Mouse (Mus musculus): ENCODE data around the gene Prkcq. TPM values are rescaled to one million over a fixed set of nuclear protein-coding genes. Genes with fewer than 3 reads are reported as not detected.

The Prkcq gene
- polyA plus RNA-seq, 1 experiment from 2014 or later, result 3.0 TPM

DNA sequence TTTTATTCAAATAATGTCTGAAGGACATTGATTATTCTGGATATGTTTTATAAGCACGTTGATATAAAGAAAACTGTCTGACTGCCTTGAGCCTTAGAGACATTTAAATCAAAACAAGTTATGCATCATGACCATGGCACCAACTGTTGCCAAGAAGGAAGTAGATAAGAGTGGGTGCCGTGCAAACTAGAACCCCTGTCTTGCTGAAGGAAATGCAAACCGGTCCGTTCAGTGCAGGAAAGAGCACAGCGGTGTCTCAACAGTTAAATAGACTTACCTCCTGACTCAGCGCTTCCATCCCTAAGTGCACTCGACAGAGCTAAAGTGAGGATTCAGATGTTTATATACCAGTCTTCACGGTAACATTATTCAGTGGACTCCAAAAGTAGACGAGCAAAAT, 36.4 kb downstream of the Prkcq start:
- Histone ChIP-seq H3K36me3 (no peaks in the 10 kb centered on the region), H3K27me3 (no peaks in the 10 kb centered on the region), H3K4me1 (no peaks in the 10 kb centered on the region), H3K27ac (no peak overlapping the region), H3K9me3 (replicated peaks) (no peaks in the 10 kb centered on the region), H3K9ac (no peak overlapping the region), H3K4me3 (no peak overlapping the region), H3K4me2 (replicated peaks) (no peak overlapping the region)
- 83% methylated on average over 9 of the region's 9 CpGs for WGBS
- no peak for ATAC-seq (ENCODE audit: low FRiP score)

DNA sequence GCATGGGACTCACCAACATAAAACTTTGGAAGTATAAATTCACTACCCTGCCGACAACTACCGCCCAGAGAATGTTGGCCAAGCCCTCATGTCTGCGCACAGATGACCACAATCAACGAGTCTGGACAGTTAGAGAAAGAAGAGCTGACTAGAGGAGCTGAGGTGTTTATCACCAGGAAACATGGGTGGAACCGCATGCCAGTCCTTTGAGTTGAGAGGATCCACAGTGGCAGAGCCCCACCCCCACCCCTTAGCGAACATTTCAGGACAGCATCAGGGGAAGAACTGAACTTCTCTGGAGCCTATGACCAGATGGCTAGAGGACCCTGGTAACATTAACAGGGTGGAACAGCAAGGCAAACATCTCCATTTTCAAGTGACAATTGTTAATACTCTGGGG, 37.4 kb downstream of the Prkcq start:
- H3K4me3 ChIP-seq, result no peak overlapping the region
- 85% methylated on average over 6 of the region's 6 CpGs for WGBS

GRCm38 (mm10) chr2:11210241-11210916, 38.5 kb downstream of the Prkcq start:
- 0 out of 2 replicates have a peak, but pooled peaks have one; percentile 29 for ATAC-seq (ENCODE audit: low FRiP score)

More for the DNA sequence above, 37.4 kb downstream of the Prkcq start:
- Histone ChIP-seq H3K27ac (no peak overlapping the region), H3K4me1 (no peaks in the 10 kb centered on the region), H3K27me3 (no peaks in the 10 kb centered on the region), H3K9me3 (replicated peaks) (no peaks in the 10 kb centered on the region), H3K36me3 (no peaks in the 10 kb centered on the region), H3K9ac (no peak overlapping the region), H3K4me2 (replicated peaks) (no peak overlapping the region)
- no peak for ATAC-seq (ENCODE audit: low FRiP score)

GRCm38 (mm10) chr2:11211961-11212562, 40.2 kb downstream of the Prkcq start:
- no peak overlapping the region for H3K27ac ChIP-seq
- no peaks in the 10 kb centered on the region for H3K27me3 ChIP-seq
- no peaks in the 10 kb centered on the region for H3K9me3 ChIP-seq (replicated peaks)
- no peak overlapping the region for H3K4me3 ChIP-seq
- H3K36me3 ChIP-seq, result no peaks in the 10 kb centered on the region
- no peak overlapping the region for H3K9ac ChIP-seq
- no peak overlapping the region for H3K4me2 ChIP-seq (replicated peaks)
- no peaks in the 10 kb centered on the region for H3K4me1 ChIP-seq
- WGBS, result 68% methylated on average over 7 of the region's 7 CpGs
- ATAC-seq (ENCODE audit: low FRiP score), result no peak

More at GRCm38 (mm10) chr2:11210241-11210916, 38.5 kb downstream of the Prkcq start:
- 73% methylated on average over 8 of the region's 8 CpGs for WGBS
- H3K9me3 ChIP-seq (replicated peaks), result no peaks in the 10 kb centered on the region
- no peak overlapping the region for H3K9ac ChIP-seq
- no peak overlapping the region for H3K27ac ChIP-seq
- H3K4me3 ChIP-seq, result no peak overlapping the region
- H3K4me1 ChIP-seq, result no peaks in the 10 kb centered on the region
- H3K4me2 ChIP-seq (replicated peaks), result no peak overlapping the region
- H3K27me3 ChIP-seq, result no peaks in the 10 kb centered on the region
- H3K36me3 ChIP-seq, result no peaks in the 10 kb centered on the region

DNA sequence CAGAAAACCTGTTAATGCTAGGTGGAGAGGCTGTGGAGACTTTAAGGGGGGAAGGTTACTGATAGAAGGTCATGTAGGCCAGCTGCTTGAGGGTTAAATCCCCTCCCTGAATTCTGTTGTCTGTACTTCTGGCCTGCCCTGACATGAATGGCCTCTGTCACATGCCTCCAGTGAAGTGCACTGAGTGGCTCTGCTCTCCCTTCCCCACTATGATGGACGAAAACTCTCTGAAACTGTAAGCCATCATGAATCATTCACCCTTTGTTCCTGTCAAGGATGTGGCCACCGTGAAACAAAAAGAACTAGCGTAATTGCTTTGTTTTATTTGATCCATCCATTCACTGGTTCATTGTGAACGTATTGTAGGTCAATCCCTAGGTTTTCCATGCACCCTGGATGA, 44.5 kb downstream of the Prkcq start:
- H3K9me3 ChIP-seq (replicated peaks), result no peaks in the 10 kb centered on the region
- H3K9ac ChIP-seq, result no peak overlapping the region
- WGBS, result 65% methylated on average over 4 of the region's 4 CpGs
- no peaks in the 10 kb centered on the region for H3K36me3 ChIP-seq
- H3K4me3 ChIP-seq, result no peak overlapping the region
- no peak for ATAC-seq (ENCODE audit: low FRiP score)
- no peak overlapping the region for H3K27ac ChIP-seq
- H3K4me1 ChIP-seq, result no peaks in the 10 kb centered on the region
- no peak overlapping the region for H3K4me2 ChIP-seq (replicated peaks)
- H3K27me3 ChIP-seq, result no peaks in the 10 kb centered on the region

- Histone ChIP-seq H3K36me3 (no peaks in the 10 kb centered on the region), H3K4me1 (no peaks in the 10 kb centered on the region), H3K27ac (no peak overlapping the region), H3K9me3 (replicated peaks) (no peaks in the 10 kb centered on the region), H3K27me3 (no peaks in the 10 kb centered on the region), H3K4me3 (no peak overlapping the region), H3K4me2 (replicated peaks) (no peak overlapping the region), H3K9ac (no peak overlapping the region)
- WGBS, result 80% methylated on average over 5 of the region's 5 CpGs
- ATAC-seq (ENCODE audit: low FRiP score), result no peak
These were observed 44.9 kb downstream of the Prkcq start for GRCm38 (mm10) chr2:11216847-11217246.

- 90% methylated on average over 5 of the region's 5 CpGs for WGBS
- H3K9ac ChIP-seq, result no peak overlapping the region
- no peaks in the 10 kb centered on the region for H3K4me1 ChIP-seq
- H3K36me3 ChIP-seq, result no peaks in the 10 kb centered on the region
- ATAC-seq (ENCODE audit: low FRiP score), result no peak
- no peak overlapping the region for H3K4me3 ChIP-seq
- H3K27ac ChIP-seq, result no peak overlapping the region
- no peaks in the 10 kb centered on the region for H3K27me3 ChIP-seq
- H3K4me2 ChIP-seq (replicated peaks), result no peak overlapping the region
- H3K9me3 ChIP-seq (replicated peaks), result no peaks in the 10 kb centered on the region
These were observed 46.2 kb downstream of the Prkcq start for GRCm38 (mm10) chr2:11218122-11218521.

DNA sequence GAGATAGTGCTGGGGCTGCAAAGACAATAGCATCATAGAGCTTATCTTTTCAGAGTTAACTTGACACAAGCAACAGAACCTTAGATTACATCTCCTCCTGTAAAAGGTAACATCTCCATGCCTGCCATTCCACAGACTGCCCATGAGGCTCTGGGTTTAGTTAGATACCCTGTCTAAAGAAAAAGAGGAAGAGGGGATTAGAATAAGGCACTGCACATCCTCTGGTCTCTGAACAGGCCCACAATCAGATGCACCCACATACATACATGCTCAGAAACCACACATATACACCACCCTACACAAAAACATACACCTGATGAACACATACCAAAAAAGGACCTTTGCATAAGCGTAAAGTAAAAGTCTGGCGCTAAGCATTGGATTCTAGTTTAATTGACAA, 47.4 kb downstream of the Prkcq start:
- no peak overlapping the region for H3K9ac ChIP-seq

GRCm38 (mm10) chr2:11224808-11225484, 53.0 kb downstream of the Prkcq start:
- no peak for ATAC-seq (ENCODE audit: low FRiP score)
- Histone ChIP-seq H3K27ac (no peak overlapping the region), H3K36me3 (no peaks in the 10 kb centered on the region), H3K4me1 (no peaks in the 10 kb centered on the region), H3K4me2 (replicated peaks) (no peak overlapping the region), H3K27me3 (no peaks in the 10 kb centered on the region), H3K9ac (no peak overlapping the region), H3K4me3 (no peak overlapping the region), H3K9me3 (replicated peaks) (no peaks in the 10 kb centered on the region)
- WGBS, result 90% methylated on average over 3 of the region's 3 CpGs

More for the DNA sequence above, 47.4 kb downstream of the Prkcq start:
- no peaks in the 10 kb centered on the region for H3K9me3 ChIP-seq (replicated peaks)
- H3K36me3 ChIP-seq, result no peaks in the 10 kb centered on the region
- WGBS, result 100% methylated on average over 2 of the region's 2 CpGs
- no peaks in the 10 kb centered on the region for H3K4me1 ChIP-seq
- H3K27ac ChIP-seq, result no peak overlapping the region
- no peak overlapping the region for H3K4me3 ChIP-seq
- ATAC-seq (ENCODE audit: low FRiP score), result no peak
- H3K4me2 ChIP-seq (replicated peaks), result no peak overlapping the region
- H3K27me3 ChIP-seq, result no peaks in the 10 kb centered on the region

DNA sequence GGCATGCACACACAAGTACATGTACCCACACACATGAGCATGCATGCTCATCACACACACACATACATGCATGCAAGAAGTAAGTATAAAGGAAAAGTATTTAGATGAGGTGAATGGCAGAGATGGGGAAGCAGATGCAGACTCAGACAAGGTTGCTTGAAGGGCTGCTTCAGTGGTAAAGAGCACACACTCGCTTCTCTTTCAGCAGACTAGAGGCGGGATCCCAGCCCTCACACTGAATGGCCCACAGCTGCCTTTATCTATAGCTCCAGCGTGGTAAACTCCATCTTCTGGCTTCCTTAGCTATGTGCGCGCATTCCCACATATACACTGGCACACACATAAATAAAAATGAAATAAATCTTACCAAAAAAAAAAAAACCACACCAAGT, 53.6 kb downstream of the Prkcq start:
- H3K9ac ChIP-seq, result no peak overlapping the region
- no peaks in the 10 kb centered on the region for H3K36me3 ChIP-seq
- no peak overlapping the region for H3K4me2 ChIP-seq (replicated peaks)
- 84% methylated on average over 5 of the region's 5 CpGs for WGBS
- H3K27ac ChIP-seq, result no peak overlapping the region
- no peak for ATAC-seq (ENCODE audit: low FRiP score)
- H3K27me3 ChIP-seq, result no peaks in the 10 kb centered on the region
- no peak overlapping the region for H3K4me3 ChIP-seq
- no peaks in the 10 kb centered on the region for H3K9me3 ChIP-seq (replicated peaks)
- no peaks in the 10 kb centered on the region for H3K4me1 ChIP-seq

DNA sequence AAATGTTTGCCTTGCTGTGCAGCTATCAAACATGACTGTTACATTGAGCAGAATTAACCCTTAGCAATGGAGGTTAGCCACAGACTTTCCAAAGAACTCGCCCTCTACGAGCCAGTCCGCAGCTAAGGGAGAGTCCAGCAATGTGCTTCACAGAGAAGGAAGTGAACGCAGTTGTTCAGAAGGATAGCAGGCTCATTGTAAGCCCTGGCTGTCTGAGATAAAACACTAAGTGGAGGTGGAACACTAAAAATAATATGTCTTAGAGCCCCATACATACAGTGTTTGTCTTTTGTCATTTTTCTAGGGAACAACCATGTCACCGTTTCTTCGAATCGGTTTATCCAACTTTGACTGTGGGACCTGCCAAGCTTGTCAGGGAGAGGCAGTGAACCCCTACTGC, 54.6 kb downstream of the Prkcq start:
- no peak overlapping the region for H3K4me3 ChIP-seq
- WGBS, result 94% methylated on average over 7 of the region's 7 CpGs
- no peaks in the 10 kb centered on the region for H3K4me1 ChIP-seq
- H3K36me3 ChIP-seq, result no peaks in the 10 kb centered on the region
- H3K9ac ChIP-seq, result no peak overlapping the region
- no peak for ATAC-seq (ENCODE audit: low FRiP score)
- H3K27me3 ChIP-seq, result no peaks in the 10 kb centered on the region
- no peak overlapping the region for H3K27ac ChIP-seq
- no peak overlapping the region for H3K4me2 ChIP-seq (replicated peaks)
- H3K9me3 ChIP-seq (replicated peaks), result no peaks in the 10 kb centered on the region

DNA sequence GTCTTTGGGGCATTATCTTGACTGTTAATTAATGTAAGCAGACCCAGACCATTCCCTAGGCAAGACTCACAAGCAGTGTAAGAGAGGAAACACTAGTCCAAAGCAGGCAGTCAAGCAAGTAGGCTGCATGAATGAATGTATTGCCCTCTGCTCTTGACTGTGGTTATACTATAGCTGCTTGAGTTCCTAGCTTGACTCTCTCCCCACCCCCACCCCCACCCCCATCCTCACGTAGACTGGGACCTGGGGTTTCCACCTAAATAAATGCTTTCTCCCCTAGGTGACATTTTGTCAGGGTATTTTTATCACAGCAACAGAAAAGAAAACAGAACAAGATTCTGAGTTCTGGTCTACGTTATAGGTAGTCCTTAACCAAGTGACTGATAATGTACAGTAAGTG, 57.2 kb downstream of the Prkcq start:
- no peaks in the 10 kb centered on the region for H3K36me3 ChIP-seq
- WGBS, result 79% methylated on average over 2 of the region's 2 CpGs
- H3K4me1 ChIP-seq, result no peaks in the 10 kb centered on the region
- H3K9ac ChIP-seq, result no peak overlapping the region
- H3K9me3 ChIP-seq (replicated peaks), result no peaks in the 10 kb centered on the region
- ATAC-seq (ENCODE audit: low FRiP score), result no peak
- no peaks in the 10 kb centered on the region for H3K27me3 ChIP-seq
- no peak overlapping the region for H3K27ac ChIP-seq
- no peak overlapping the region for H3K4me2 ChIP-seq (replicated peaks)
- no peak overlapping the region for H3K4me3 ChIP-seq

DNA sequence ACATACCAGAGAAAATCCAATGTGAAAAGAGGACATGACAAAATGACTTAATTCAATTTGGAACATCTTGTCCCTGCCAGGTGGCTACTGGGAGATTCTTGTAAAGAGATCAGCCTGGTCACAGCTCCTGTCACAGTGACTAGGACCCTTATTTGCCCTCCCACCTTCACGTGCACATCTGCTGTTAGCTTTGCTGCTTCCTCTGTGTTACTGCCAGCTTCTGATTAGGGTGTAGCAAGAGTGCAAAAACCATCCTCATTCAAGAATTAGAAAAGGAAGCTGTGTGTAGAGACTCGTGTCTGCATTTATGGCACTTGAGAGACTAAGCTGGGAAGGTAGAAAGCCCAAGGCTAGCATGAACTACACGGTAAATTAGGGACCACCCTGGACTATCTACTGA, 59.2 kb downstream of the Prkcq start:
- H3K4me2 ChIP-seq (replicated peaks), result no peak overlapping the region
- H3K36me3 ChIP-seq, result no peaks in the 10 kb centered on the region
- no peak overlapping the region for H3K9ac ChIP-seq
- no peaks in the 10 kb centered on the region for H3K9me3 ChIP-seq (replicated peaks)
- no peaks in the 10 kb centered on the region for H3K27me3 ChIP-seq
- no peak overlapping the region for H3K4me3 ChIP-seq
- 68% methylated on average over 3 of the region's 3 CpGs for WGBS
- H3K4me1 ChIP-seq, result no peaks in the 10 kb centered on the region
- H3K27ac ChIP-seq, result no peak overlapping the region
- ATAC-seq (ENCODE audit: low FRiP score), result no peak
